Mouse (Mus musculus) layer of hippocampus, postnatal 25 days (tissue): Measurements from ENCODE around the gene Tmprss11g. TPM values are rescaled to one million over a fixed set of nuclear protein-coding genes. Genes with fewer than 3 reads are reported as not detected.

Source experiments
- DNase-seq, 2 experiments: peaks; one replicate each; pipeline ENCODE4 v3.0.0; 2022; ENCODE audit warnings: mixed read lengths in 2 of 2, low spot score in 1 of 2; ENCODE audit errors: extremely low spot score in 1 of 2
- total RNA-seq, 2 experiments: library from RNA; stranded (reverse); gene quantifications; 2 replicates each; pipeline ENCODE4 v1.2.3; 2021

Tmprss11g gene
- total RNA-seq: not detected

DNA sequence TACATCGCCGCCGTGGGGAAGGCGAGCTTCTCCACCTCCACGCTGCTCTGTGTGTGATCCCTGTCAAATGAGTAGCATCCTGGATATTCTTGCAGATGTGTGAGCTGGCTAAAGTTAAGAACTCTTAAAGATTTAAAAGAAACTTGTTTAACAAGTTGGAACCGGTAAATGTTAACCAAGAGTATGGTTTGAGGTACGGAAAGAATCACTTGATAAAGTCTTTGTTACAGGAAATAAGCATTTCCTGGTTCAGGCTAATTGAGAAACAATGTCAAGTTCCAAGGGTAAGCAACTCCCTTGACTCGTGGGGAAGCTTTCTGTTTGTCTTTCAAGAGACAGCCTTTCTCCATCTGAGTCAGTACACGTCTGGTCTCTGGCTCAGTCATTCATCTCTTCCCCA, at the start of gene Tmprss11g:
Tmprss11g (minus strand) TSS at position 101 of the 400 bp plus-strand sequence.
- DNase-seq: no peak

DNA sequence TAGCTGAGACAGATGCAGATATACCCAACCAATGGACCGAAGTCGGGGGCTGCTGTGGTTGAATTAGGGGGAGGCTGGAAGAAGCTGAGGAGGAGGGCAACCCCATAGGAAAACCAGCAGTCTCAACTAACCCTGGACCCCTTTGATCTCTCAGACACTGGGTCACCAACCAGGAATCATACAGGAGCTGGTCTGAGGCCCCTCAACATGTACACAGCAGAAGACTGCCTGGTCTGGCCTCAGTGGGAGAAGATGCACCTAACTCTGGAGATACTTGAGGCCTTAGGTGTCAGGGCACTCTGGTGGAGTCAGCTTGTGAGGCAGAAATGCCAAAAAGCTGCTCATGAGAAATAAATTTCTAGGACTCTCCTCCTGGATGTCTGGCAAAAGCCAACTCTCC, 28.3 kb upstream of the Tmprss11g start:
- no peak for DNase-seq

DNA sequence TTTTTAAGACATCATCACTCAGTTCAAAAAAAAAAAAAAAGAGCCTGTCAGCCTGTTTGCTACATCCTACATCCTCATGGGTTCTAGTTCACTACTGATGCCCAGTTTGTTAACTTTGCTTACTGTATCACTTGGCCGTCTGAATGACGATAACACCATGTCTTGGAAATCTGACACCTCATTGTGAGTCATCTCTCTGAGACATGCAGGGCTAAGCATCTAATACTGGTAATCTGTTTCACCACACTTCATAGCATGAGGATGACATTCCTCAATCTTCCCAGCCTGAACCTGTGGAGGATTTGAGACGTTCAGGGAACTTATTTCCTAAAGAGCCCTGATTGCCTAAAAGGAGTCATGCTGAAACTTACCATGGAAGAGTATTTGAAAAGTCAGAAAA, 22.2 kb upstream of the Tmprss11g start:
- DNase-seq: no peak

DNA sequence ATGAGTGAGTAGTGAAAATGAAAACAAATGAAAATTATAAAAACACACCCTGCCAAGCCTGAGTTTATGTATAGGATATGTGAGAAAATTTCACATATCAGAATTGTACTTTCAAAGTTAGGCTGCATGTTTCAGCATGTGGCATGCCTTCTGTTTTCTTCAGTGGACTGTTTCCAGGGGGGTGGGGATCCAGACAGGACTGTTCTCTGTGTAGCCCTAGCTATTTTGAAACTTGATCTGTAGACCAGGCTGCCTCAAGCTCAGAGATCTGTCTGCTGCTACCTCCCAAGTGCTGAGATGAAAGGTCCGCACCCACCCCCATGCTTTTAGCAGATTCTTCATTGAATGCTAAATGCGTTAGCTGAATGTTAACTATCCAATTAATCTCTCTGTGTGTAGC, 10.3 kb upstream of the Tmprss11g start:
- DNase-seq: peak in 1 of 2 experiments; percentile 6

DNA sequence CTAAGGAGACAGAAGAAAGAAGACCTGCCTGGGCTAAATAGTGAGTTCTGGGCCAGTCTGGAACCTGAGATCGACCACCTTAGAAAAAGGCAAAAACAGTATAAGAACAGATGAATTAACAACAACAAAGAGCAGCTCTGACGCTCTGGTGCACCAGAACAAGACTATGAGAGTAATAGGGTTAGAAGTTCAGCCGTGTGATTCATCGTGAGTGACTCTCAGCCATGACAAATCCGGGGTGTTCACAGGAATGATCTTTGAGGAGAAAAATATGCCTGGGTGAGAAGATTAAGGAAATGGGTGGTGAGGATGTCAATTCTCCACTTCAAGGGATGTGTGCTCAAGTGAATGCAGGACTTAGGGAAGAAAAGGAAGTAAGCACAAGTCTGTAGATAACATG, 6.9 kb downstream of the Tmprss11g start:
- no peak for DNase-seq

DNA sequence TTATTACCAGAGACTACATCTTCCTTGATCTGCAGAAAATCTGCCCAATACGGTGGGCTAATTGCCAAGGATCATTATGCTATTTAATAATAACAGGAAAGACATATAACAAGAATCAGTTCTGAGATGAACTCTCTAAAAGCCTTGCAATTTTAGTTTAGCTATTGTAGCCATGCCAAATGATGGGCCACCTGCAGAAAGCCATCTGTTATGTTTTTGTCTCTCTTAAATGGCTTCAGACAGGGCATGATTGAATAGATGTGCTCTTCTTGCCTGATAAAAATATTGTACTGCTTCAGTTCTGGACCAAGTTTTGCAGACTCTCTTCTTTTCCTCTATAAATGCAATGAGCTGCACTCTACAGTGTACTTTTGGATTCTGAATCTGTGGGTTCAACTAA, 24.9 kb downstream of the Tmprss11g start:
- no peak for DNase-seq

DNA sequence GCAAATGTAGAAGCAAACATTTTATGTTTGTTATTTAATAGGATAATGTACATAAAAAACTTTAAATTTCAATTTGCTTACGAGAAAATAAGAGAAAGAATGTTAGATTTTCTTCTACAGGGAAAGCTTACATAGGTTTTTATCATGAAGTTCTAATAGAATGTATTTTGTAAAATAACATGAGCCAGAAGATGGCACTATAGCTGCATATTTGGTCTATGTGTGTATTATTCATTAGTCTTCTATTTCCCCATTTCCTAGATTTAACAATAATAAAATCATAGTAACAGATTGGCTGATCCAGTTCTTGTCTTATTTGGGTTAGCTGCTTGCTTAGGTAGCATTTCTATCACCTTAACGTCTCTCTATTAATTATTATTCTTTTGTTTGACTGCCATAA, 35.8 kb downstream of the Tmprss11g start:
- no peak for DNase-seq

DNA sequence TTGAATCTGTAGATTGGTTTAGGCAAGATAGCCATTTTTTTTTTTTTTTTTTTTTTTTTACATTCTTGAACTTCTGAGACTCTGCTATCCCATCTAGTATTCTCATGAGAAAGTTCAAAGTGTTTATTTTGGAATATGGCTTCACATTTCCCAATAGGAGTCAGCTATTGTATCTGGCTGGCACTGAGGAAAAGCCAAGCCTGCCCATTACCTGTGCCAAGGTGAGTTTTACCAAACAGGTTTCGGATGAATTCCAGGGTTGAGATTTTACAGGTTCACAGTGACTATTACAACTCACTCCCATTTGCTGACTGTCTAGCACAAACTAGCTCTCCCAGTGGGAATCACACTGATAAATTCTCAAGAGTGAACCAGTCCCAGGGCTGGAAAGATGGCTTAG, 36.4 kb downstream of the Tmprss11g start:
- DNase-seq: no peak

DNA sequence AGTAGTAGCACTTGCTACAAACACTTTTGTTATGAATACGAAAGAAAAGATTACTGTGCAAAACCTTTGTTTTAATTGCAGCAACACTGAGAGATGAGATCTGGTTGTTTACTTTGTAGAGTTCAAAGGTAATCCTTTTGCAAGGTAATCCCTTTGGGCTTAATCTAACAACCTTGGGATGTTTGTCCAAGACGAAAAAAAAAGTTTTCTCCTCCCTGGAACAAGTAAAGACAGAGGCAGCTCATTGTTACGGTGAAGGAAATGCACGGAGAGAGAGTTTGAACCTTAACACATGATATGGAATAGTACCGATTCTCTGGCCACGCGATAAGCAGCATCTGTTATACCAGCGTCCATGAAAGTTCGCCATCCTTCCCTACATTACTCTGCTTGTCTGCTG, 44.5 kb downstream of the Tmprss11g start:
- DNase-seq: no peak

DNA sequence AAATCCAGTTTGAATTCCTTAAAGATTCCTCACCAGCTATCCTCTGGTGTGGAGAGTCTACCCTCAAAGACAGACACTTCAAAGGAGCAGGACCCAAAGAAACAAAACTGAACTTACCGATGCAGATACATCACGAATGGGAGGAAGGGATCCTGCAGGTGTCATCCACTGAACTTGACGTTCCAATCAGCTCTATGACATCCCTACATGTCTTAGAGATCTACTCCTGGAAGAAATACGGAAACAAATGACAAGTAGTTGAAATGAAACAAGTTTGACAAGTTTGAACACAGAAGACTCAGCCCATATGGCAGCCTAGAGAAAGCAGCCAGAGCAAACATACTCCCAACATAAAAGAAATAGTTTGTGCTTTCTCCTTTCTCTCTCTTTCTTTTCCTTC, 49.5 kb downstream of the Tmprss11g start, which contains the start of gene Tmprss11a:
Tmprss11a (minus strand) TSS at position 101 of the 400 bp plus-strand sequence.
- no peak for DNase-seq

DNA sequence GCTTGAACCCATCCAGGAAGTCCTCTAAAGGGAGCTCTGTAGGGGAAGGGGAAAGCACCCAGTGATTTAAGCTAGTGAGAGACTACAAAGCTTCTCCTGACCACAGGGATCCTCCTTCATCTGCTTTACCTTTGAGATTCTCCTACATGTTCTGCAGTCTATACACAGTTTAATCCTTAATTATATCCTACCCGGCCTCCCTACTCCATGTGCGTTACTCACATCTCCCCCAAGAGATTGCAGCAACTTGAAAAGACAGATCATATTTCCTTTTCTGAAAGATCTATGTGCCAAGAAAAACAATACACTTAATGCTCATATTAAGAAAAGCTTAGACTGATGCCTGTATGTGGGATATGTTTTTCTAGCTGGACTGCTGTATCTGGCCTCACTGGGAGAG, 79.1 kb downstream of the Tmprss11g start:
- no peak for DNase-seq

DNA sequence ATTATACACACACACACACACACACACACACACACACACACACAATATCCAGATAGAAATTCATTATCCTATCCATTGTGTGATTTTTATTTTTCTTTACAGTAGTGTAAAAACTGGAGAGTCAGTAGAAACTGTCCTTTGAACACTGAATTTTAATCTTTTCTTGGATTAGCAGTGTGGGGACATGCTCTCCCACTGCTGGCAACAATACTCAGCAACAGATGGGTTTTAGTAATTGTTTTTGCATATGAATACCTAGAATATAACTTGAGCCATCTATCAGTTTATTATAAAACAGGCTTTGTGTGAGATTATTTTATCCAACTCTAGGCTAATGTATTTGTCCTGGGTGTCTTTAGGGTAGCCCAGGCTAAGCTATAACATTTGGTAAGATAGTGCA, 79.9 kb downstream of the Tmprss11g start:
- DNase-seq: no peak

Other genes starting within 250 kb of the Tmprss11g start
- not detected for gene Tmprss11c, start 229.3 kb downstream of the Tmprss11g start, total RNA-seq
- not detected for gene Tmprss11d, start 145.2 kb downstream of the Tmprss11g start, total RNA-seq
- not detected for gene Tmprss11a, start 49.6 kb downstream of the Tmprss11g start, total RNA-seq
- gene Tmprss11f, start 113.8 kb upstream of the Tmprss11g start, total RNA-seq: not detected
- gene Tmprss11b, start 157.8 kb upstream of the Tmprss11g start, total RNA-seq: not detected
- not detected for gene Tmprss11e, start 227.2 kb upstream of the Tmprss11g start, total RNA-seq